Mouse (Mus musculus): ENCODE measurements around the gene Capn10. TPM values are rescaled to one million over a fixed set of nuclear protein-coding genes. Genes with fewer than 3 reads are reported as not detected.

The Capn10 gene
- polyA plus RNA-seq, 2 experiments, result 23.2 to 34.9 TPM

DNA sequence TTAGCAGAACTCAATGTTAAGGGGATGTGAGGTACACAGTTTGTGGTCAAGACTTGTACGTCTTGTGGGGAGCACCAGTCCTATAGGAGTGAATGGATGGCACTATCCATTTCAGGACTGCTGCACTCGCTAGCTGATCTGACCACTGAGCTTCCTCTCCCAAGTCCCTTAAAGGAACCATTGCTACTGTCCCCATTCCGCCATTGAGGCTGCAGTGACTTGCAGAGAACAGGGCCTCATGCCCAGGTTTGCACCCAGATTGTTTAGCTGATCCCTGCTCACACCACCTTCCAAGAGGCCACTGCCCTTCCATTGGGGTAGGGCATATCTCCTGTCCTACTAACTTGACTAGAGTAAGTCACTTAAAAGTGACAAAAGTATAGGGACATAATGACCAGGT lies 25.5 kb upstream of the Capn10 start:
- 0 out of 2 replicates have a peak, but pooled peaks cover 1% of the 10 kb centered on the region for H3K36me3 ChIP-seq (ENCODE audit: control insufficient read depth, insufficient read depth, low read length)
- peaks cover 24% of the 10 kb centered on the region for H3K4me1 ChIP-seq (ENCODE audit: control insufficient read depth, insufficient read depth, low read length)
- H3K27me3 ChIP-seq (ENCODE audit: control insufficient read depth, insufficient read depth, low read length), result no peaks in the 10 kb centered on the region
- H3K4me2 ChIP-seq (replicated peaks; ENCODE audit: low read depth, low read length, severe bottlenecking), result no peak overlapping the region
- H3K27ac ChIP-seq (replicated peaks; ENCODE audit: low read depth, low read length), result no peak overlapping the region
- DNase-seq (ENCODE audit: low spot score) (no peak), ATAC-seq (ENCODE audit: low FRiP score, low read depth) (no peak)
- no peak overlapping the region for H3K9ac ChIP-seq (ENCODE audit: low read depth, low read length, severe bottlenecking)
- TF ChIP-seq POLR2A (IDR thresholded peaks at IDR 0.05; ENCODE audit: borderline replicate concordance, extremely low read depth, insufficient read depth, insufficient read length), result no peak
- 96% methylated on average over 3 of the region's 3 CpGs for WGBS
- H3K4me3 ChIP-seq (replicated peaks; ENCODE audit: low read length), result no peak overlapping the region
- no peaks in the 10 kb centered on the region for H3K9me3 ChIP-seq (ENCODE audit: control insufficient read depth, low read length)

GRCm38 (mm10) chr1:92909068-92909467 lies 25.1 kb upstream of the Capn10 start:
- Histone ChIP-seq H3K4me2 (replicated peaks; ENCODE audit: low read depth, low read length, severe bottlenecking) (no peak overlapping the region), H3K4me1 (ENCODE audit: control insufficient read depth, insufficient read depth, low read length) (peaks cover 24% of the 10 kb centered on the region), H3K36me3 (ENCODE audit: control insufficient read depth, insufficient read depth, low read length) (peaks cover 5% of the 10 kb centered on the region; the same call in 1 of the 2 replicates), H3K9me3 (ENCODE audit: control insufficient read depth, low read length) (no peaks in the 10 kb centered on the region), H3K9ac (ENCODE audit: low read depth, low read length, severe bottlenecking) (no peak overlapping the region), H3K4me3 (replicated peaks; ENCODE audit: low read length) (no peak overlapping the region), H3K27me3 (ENCODE audit: control insufficient read depth, insufficient read depth, low read length) (no peaks in the 10 kb centered on the region), H3K27ac (replicated peaks; ENCODE audit: low read depth, low read length) (no peak overlapping the region)
- 69% methylated on average over 4 of the region's 4 CpGs for WGBS
- DNase-seq (ENCODE audit: low spot score), result no peak
- no peak for ATAC-seq (ENCODE audit: low FRiP score, low read depth)
- no peak for TF ChIP-seq POLR2A (IDR thresholded peaks at IDR 0.05; ENCODE audit: borderline replicate concordance, extremely low read depth, insufficient read depth, insufficient read length)

DNA sequence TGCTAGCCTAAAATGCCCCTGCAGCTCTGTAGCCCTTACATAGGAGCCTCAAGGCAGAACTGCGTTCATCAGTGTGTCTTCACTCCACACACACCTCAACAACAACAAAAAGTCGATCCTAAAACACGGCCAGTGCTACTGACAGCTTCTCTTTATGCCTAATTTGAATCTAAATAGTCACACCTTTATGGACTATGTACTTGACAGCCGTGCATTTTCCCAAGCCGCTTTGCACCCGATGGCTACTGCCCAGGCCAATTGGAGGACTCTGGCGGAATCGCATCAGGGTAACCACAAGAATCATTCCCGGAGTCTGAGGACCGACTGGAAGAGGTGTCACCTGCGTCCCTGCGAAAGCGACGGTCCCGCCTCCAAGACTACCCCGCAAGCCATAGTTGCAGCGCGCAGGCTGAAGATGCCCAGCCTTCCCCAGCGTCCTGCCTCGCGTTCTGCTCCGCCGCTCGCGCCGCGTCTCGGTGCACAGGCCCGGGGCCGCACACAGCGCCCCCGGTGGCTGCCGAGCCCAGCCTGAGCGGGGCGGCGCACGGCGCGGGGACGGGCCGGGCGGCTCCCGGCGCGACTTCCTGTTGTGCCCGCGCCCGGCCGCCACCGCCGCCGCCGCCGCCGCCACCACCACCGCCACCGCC lies 23.8 kb upstream of the Capn10 start, which contains the start of gene Rnpepl1:
TSS of gene Rnpepl1 (plus strand) at position 545 of the 647 bp plus-strand sequence.
- H3K4me1 ChIP-seq (ENCODE audit: control insufficient read depth, insufficient read depth, low read length), result peaks cover 24% of the 10 kb centered on the region
- peaks cover 18% of the 10 kb centered on the region; the same call in 1 of the 2 replicates for H3K36me3 ChIP-seq (ENCODE audit: control insufficient read depth, insufficient read depth, low read length)
- WGBS, result under 1% methylated on average over 37 of the region's 57 CpGs
- ATAC-seq (ENCODE audit: low FRiP score, low read depth), result peak; percentile 70
- H3K4me3 ChIP-seq (replicated peaks; ENCODE audit: low read length), result peak within 1 kb of the TSS; percentile 76
- DNase-seq (ENCODE audit: low spot score), result peak; percentile 58
- peak within 1 kb of the TSS; percentile 90 for H3K4me2 ChIP-seq (replicated peaks; ENCODE audit: low read depth, low read length, severe bottlenecking)
- H3K27me3 ChIP-seq (ENCODE audit: control insufficient read depth, insufficient read depth, low read length), result no peaks in the 10 kb centered on the region
- H3K9me3 ChIP-seq (ENCODE audit: control insufficient read depth, low read length), result no peaks in the 10 kb centered on the region
- TF ChIP-seq POLR2A (IDR thresholded peaks at IDR 0.05; ENCODE audit: borderline replicate concordance, extremely low read depth, insufficient read depth, insufficient read length), result no peak
- peak within 1 kb of the TSS; percentile 90 for H3K9ac ChIP-seq (ENCODE audit: low read depth, low read length, severe bottlenecking)
- H3K27ac ChIP-seq (replicated peaks; ENCODE audit: low read depth, low read length), result peak within 1 kb of the TSS; percentile 86

DNA sequence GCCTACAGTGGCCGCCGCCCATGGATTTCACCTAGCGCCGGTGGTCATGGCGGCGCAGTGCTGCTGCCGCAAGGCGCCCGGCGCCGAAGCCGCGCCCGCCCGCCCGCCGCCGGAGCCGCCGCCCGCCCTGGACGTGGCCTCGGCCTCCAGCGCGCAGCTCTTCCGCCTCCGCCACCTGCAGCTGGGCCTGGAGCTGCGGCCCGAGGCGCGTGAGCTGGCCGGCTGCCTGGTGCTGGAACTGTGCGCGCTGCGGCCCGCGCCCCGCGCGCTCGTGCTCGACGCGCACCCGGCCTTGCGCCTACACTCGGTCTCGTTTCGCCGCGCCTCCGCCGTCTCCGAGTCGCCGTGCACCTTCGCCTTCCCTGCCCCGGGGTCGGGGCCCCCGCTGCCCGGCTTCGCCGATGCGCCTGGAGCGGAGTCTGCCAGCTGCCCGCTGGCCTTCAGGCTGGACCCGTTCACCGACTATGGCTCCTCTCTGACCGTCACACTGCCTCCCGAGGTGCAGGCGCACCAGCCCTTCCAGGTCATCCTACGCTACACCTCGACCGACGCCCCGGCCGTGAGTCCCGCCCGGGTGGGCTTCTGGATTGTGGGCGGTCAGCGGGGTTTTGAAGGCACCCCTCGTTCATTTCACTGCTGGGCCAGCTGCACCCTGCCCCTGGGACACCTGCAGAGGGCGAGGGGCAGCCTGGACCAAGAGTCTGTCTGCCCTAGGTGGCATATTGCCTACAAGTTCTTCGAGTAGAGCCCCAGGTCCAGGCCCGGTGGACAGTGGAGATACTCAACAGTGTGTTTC lies 23.1 kb upstream of the Capn10 start:
- DNase-seq (ENCODE audit: low spot score) (no peak), ATAC-seq (ENCODE audit: low FRiP score, low read depth) (peak; percentile 41)
- Histone ChIP-seq H3K4me3 (replicated peaks; ENCODE audit: low read length) (peak overlapping the region; percentile 76), H3K27me3 (ENCODE audit: control insufficient read depth, insufficient read depth, low read length) (no peaks in the 10 kb centered on the region), H3K4me1 (ENCODE audit: control insufficient read depth, insufficient read depth, low read length) (peaks cover 24% of the 10 kb centered on the region), H3K9me3 (ENCODE audit: control insufficient read depth, low read length) (no peaks in the 10 kb centered on the region), H3K9ac (ENCODE audit: low read depth, low read length, severe bottlenecking) (peak overlapping the region; percentile 90), H3K27ac (replicated peaks; ENCODE audit: low read depth, low read length) (peak overlapping the region; percentile 86), H3K36me3 (ENCODE audit: control insufficient read depth, insufficient read depth, low read length) (peaks cover 25% of the 10 kb centered on the region), H3K4me2 (replicated peaks; ENCODE audit: low read depth, low read length, severe bottlenecking) (peak overlapping the region; percentile 90)
- no peak for TF ChIP-seq POLR2A (IDR thresholded peaks at IDR 0.05; ENCODE audit: borderline replicate concordance, extremely low read depth, insufficient read depth, insufficient read length)
- WGBS, result 1% methylated on average over 22 of the region's 85 CpGs

DNA sequence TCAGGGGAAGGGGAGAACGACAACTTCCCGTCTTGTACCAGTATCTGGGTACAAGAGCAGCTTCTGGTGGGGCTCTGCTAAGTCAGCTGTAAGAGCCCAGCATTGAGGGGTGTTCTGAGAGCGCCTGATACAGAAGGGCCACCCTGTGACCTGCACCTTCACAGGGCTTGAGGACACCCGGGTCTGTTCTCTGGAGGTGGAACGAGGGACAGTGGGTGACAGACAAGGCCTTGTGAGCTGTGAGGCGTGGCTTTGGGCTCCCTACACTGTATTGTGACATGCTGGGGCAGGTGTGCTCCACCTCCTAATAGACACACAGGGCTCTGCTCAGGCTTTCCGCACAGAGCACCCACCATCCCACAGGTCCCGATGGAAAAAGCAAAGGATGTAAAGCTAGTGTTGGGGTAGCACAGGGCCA lies 22.4 kb upstream of the Capn10 start:
- TF ChIP-seq POLR2A (IDR thresholded peaks at IDR 0.05; ENCODE audit: borderline replicate concordance, extremely low read depth, insufficient read depth, insufficient read length), result no peak
- Histone ChIP-seq H3K4me1 (ENCODE audit: control insufficient read depth, insufficient read depth, low read length) (peaks cover 24% of the 10 kb centered on the region), H3K27ac (replicated peaks; ENCODE audit: low read depth, low read length) (peak overlapping the region; percentile 86), H3K9ac (ENCODE audit: low read depth, low read length, severe bottlenecking) (peak overlapping the region; percentile 90), H3K27me3 (ENCODE audit: control insufficient read depth, insufficient read depth, low read length) (no peaks in the 10 kb centered on the region), H3K9me3 (ENCODE audit: control insufficient read depth, low read length) (no peaks in the 10 kb centered on the region), H3K4me3 (replicated peaks; ENCODE audit: low read length) (peak overlapping the region; percentile 76), H3K4me2 (replicated peaks; ENCODE audit: low read depth, low read length, severe bottlenecking) (peak overlapping the region; percentile 90), H3K36me3 (ENCODE audit: control insufficient read depth, insufficient read depth, low read length) (peaks cover 31% of the 10 kb centered on the region)
- ATAC-seq (ENCODE audit: low FRiP score, low read depth) (no peak), DNase-seq (ENCODE audit: low spot score) (no peak)
- 38% methylated on average over 8 of the region's 8 CpGs for WGBS
